Mouse (Mus musculus): Measurements from ENCODE around the gene 6030452D12Rik.

Gene 6030452D12Rik

GRCm38 (mm10) chr8:106500018-106500685 lies at the start of gene 6030452D12Rik:
6030452D12Rik (plus strand) TSS chr8:106500522.
- DNase-seq: no peak

DNA sequence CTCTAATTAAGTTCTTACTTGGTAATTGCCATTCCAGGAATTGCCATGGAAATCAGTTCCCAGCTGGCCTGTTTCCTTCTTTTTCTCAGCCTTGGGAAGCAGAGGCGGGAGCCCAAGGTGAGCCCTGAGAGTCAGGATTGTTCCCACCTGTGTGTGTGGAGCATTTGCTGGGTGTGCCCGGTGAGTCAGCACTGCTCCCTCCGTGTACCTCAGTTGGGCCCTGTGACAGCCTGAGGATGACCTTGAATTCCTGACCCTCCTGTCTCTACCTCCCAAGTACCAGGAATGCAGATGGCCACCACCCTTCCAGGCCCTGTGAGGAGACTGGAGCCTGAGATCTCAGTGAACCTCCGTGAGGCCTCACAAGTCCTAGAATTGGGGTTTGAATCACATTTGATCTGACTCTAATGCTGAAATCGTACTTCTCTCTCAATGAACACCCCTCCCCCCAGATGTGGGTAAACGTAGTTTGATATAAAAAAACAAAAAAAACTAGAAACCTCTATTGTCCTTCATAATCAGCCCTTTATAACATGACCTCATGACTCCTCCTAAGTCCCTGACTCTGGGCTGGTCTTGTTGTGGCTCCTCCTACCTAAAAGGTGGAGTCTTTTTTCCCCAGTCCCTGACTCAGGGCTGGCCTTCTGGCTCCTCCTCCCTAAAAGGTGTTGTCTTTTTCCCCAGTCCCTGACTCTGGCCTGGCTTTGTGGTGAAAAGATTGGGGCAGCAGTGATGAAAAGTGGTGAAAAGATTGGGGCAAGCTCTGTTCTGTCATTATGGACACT lies 48.8 kb upstream of the 6030452D12Rik start:
- no peak for DNase-seq

DNA sequence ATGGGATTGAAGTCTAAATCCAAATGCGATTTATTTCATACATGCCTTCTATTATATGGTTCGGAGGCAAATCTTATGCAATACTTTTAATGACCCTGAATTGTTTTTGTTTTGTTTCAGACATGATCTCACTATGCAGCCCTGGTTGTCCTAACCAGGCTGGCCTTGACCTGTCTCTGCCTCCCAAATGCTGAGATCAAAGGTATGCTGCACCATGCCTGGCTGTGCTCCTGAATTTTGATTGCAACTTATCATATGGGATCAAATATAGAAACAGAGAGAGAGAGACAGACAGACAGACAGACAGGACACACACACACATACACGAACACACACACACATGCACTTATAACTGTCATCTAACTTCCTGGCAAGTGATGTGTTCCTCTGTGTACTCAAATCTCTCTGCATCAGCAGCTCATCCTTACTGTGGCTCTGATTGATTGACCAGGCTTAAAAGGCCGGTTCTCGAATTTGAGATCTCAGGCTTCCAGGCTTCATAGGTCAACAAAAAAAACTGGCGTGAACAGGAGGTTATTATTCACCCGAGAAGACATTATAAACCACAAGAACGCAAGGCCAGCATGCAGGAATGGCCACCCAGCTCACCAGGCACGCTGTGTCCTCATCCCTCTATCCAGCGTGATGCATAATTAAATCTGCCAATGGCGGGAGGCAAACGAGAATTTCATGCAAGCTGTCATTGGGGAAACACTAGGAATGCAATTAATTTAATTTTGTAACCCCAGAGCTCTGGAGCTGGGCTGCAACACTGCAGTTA lies 47.4 kb upstream of the 6030452D12Rik start:
- no peak for DNase-seq

DNA sequence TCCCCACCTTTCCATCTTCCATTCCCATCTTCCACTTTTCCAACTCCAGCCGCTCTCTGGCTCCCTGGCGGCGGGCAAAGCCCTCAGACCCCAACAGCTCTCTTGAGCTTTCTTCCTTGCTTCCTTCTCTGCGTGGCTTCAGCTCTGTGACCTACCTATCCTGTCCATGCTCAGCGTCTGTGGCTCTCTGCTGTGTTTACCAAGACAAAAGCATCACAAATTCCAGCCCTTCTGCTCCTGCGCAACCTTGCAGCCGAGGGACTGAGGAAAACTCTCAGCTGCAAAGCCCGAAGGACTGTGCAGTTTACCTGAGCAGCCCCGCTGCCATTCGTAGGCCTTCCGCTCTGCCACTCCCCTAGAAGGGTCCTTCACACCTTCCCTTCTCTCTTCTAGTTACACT lies 46.3 kb upstream of the 6030452D12Rik start:
- no peak for DNase-seq

GRCm38 (mm10) chr8:106462131-106462530 lies 38.2 kb upstream of the 6030452D12Rik start:
- no peak for DNase-seq

DNA sequence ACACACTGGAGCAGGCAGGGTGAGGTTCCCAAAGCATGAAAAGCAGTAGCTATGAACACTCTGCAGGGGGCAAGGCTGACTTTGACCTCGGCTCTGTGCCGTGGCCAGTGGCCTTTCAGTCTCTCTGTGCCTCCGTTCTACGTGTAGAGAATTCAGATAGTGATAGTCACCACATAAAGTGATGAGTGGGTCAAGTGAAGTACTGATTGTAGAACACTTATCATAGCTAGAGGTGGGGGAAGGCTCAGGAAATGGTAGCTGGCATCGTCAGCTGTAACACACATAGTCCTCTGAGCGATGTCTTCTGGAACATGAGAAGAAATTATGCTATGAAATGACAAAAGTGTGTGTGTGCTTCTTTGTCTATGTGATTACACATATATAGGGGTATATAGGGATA lies 36.5 kb upstream of the 6030452D12Rik start:
- DNase-seq: no peak

DNA sequence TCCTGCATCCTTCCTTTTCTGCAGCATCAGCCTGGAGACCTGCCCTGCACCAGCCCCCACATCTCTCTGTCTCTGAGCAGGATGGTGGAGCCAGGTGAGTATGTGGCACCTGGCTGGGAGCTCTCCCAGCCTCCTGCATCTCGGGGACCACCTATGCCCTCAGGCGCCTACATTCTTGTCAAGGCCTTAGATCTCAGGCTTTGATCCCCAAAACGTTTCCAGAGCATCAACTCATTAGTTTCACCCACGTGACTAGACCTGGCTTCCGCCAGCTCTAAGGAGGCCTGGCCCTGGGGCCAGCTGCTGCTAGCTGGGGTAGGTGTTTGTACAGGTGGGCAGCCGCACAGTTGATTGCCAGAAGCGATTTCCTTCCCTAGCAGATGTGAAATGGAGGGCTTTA lies 30.8 kb upstream of the 6030452D12Rik start:
- no peak for DNase-seq

GRCm38 (mm10) chr8:106474001-106474400 lies 26.3 kb upstream of the 6030452D12Rik start:
- DNase-seq: no peak

GRCm38 (mm10) chr8:106504241-106504640 lies 3.9 kb downstream of the 6030452D12Rik start:
- no peak for DNase-seq

DNA sequence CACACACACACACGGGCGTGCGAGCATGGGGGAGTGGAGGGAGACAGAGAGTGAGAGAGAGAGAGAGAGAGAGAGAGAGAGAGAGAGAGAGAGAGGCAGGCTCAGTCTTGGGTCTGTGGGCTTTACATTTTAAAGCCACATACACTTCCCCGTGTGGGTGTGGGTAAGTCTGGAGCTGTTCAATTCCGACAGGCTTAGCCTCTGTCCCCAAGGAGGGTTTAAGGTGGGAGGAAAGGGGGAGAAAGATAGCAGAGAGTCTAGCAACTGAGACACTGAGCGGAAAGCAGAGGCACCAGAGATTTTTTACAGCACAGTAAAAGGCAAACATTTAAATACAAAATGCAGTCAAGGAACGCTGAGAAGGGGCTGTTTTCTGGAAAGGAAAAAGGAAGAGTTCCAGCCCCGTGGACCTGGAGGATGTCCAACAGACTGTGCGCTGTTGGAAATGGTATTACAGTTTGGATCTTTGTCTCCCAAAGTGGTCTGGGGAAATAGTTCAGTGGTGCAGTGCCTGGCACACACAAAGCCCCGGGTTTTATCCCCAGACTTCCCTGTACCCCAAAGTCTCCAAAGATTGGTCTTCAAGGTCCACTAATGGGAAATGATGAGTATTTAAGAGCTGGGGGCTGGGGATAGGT lies 5.1 kb downstream of the 6030452D12Rik start:
- DNase-seq: no peak

GRCm38 (mm10) chr8:106506106-106506505 lies 5.8 kb downstream of the 6030452D12Rik start:
- DNase-seq: no peak

DNA sequence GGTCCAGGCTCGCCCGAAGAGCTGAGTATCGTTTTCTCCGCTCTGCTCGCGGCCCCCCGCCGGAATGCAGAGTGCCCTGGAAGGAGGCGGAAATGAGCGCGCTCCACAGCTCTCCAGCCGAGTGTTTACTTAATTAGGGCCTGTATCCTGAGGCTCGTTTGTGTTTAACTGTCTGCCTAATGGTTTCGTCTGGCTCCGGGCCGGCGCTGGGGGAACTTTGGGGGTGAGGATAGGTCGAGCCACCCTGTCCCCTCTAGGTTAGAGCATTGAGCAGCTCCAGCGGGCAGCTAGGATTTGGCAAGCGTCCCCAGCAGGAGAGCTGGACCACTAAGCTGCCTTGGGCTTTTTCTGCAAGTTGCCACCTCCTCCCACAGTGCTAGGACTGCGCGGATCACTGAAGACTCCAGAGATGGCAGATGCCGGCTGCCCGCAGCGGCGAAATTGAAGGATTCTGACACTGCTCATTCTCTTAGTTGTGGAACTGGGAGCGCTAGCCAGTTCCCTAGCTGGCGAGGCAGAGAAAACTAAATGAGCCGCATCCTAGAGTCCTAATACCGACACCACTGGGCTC lies 7.5 kb downstream of the 6030452D12Rik start:
- DNase-seq: no peak

DNA sequence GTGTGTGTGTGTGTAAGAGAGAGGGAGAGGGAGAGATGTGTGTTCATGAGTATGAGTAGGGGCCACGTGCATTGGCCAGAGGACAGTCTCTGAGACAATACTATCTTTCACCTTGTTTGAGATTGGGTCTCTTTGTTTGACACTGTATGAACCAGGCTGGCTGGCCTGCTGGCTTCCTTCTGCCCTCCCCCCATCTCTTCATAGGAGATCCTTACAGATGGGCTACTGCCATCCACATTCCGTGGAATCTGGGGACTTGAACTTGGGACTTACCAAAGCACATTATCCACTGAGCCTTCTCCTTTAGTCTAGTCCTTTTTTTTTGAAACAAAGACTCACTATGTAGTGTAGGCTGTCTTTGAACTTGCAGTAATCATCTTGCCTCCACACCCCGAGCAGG lies 8.1 kb downstream of the 6030452D12Rik start:
- no peak for DNase-seq

- no peak for DNase-seq
Measured at GRCm38 (mm10) chr8:106509079-106509780, 8.9 kb downstream of the 6030452D12Rik start.

- peak; percentile 79 for DNase-seq
Measured at GRCm38 (mm10) chr8:106510365-106510975, 10.1 kb downstream of the 6030452D12Rik start, which contains the start of gene Cdh3. Cdh3 (plus strand) TSS chr8:106510891.

- DNase-seq: no peak
Measured at GRCm38 (mm10) chr8:106511065-106511501, 10.8 kb downstream of the 6030452D12Rik start.

- DNase-seq: peak; percentile 30
Measured at GRCm38 (mm10) chr8:106511531-106512041, 11.3 kb downstream of the 6030452D12Rik start.

- DNase-seq: peak; percentile 37
Measured at GRCm38 (mm10) chr8:106512475-106513150, 12.3 kb downstream of the 6030452D12Rik start.

GRCm38 (mm10) chr8:106515946-106516479 lies 15.7 kb downstream of the 6030452D12Rik start:
- no peak for DNase-seq

DNA sequence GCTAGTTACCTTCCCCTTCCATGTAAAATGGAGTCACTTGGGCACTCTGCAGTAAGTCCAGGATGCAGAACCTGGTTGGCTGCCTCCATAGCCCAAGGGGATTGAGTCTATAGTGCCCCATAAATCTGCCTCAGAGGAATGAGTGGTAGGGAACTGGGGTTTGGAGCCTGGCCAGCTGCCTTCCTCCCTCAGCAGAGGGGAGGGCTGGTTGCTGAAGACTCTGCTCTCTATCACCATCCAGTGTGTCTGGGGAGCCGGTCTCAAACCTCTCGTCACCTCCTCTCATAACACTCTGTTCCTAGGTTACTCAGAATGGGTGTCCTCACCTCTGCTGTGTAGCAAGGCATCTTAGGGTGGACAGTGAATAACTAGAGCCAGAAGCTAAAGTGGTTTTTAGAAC lies 16.3 kb downstream of the 6030452D12Rik start:
- DNase-seq: no peak

Data from kidney, adult 18-20 months (tissue).